Mouse (Mus musculus) lung, postnatal 10 days (tissue): ENCODE data around the gene Auts2.
A peak's percentile ranks its signal among the peaks of the same experiment; 100 is the strongest.

Experiments used
- DNase-seq: peaks from one replicate; pipeline ENCODE4 v3.0.0; 2021

Gene Auts2

DNA sequence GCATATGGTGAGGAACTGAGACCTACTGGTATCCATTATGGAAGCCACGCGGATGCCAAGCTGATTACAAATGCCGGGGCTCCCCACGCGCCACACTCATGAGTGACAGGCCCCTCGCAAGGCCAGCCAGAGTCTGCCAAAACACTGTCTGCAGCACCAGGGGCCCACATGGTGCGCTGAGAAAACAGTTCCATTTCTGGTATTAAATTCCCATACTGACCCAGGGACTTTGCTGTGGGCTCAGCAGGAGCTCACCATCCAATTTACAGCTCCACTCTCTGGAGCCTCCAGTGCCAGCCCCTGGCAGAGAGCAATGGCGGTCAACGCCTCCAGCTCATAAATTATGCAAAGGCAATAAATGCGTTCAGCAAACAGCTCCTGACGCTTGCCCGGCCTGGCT is 767.9 kb downstream of the Auts2 start:
- no peak for DNase-seq

DNA sequence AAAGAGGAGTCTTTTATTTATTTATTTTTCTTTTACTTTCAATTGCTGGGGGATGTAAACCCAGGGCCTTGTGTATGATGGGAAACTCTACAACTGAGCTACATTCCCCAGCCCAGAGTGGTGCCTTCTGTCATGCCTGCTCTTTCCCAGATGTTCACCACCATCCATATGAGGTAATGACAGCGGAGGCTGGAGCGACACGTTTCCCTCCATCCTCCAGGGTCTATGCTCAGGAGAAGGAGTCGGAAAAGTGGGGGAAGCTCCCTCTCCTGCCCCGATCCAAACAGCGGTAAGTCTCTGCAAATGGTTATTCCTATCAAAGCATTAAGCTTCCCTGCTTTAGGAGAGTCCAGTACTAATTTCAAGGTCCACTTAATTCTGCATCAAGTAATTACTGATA is 768.4 kb downstream of the Auts2 start:
- DNase-seq: no peak

DNA sequence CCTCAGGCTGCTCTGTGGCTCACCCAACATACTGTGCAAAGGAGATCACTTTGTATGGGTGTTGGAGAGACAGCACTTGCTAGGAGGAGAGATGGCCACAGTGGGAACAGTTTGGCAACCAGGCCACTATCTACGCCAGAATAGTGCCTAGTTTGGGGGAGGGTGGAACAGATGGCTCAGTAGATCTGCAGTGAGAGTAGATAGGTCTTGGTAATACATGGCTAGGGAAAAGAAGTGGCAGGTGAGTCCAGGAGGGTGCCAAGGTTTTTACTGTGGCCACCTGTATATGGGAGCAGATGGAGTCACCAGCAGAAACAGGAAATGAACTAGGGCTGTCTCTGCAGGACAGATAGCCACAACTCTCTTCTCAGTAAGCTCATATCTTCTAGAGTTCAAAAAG is 770.5 kb downstream of the Auts2 start:
- DNase-seq: no peak

DNA sequence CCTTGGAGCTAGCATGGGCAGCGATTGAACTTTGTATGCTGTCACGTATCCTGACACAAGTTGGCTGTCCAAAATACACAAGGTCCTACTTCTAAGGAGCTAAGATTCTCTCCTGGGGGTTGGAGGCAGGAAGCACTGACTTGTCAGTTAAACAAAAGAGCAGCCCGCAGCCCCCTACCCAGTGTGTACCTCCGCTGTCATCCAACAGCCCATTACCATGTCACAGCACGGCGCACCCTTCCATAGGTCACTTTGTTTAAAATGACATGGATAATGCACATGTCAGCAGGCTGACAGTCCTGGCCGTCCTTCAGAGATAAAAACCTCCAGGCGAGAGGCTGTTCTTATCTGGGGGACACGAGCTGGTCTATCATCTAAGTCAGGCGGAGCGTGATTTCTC is 773.9 kb downstream of the Auts2 start:
- DNase-seq: no peak

DNA sequence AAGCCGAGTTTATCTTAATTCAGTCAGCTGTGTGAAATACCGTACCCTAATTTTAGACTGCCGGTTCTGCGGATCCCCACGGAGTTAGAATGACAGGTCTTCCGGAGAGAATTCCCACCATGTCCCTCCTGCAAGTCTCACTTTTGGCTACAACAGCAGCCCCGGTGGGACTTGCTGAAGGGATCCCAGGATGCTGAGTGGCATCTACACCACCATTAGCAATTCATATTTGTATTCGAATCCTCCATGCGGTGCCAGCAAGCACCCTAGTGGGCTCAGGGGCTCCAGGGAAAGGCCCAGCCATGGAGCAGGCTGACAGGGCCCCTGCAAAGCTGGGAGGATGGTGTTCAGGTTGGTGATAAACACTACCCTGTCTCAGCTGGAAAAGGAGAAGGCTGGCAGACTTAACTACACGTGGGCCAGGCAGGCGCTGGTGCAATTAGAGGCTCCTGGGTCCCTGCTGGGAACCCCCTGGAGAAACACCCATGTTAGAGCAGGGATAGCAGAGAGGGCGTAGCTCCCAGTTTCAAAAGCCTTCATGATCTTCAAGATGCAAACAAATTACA is 775.4 kb downstream of the Auts2 start:
- no peak for DNase-seq

DNA sequence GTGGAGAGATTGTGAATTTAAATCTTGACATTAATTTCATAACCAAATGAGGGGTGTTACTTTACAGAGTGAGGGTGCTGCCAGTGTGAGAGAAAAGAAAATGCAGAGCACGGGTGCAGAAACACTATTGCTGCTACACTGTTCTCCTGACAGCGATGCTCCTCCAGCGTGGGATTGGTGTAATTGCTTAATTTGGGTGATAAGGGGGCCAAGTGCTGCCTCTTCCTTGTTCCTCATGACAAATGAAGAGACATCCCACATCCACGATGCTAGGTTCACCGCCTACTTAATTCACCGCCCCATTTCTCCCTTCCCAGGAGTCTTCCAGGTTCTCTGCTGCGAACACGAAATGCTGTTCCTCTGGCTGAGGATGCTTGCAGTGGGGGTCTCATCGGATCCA is 776.0 kb downstream of the Auts2 start:
- no peak for DNase-seq

DNA sequence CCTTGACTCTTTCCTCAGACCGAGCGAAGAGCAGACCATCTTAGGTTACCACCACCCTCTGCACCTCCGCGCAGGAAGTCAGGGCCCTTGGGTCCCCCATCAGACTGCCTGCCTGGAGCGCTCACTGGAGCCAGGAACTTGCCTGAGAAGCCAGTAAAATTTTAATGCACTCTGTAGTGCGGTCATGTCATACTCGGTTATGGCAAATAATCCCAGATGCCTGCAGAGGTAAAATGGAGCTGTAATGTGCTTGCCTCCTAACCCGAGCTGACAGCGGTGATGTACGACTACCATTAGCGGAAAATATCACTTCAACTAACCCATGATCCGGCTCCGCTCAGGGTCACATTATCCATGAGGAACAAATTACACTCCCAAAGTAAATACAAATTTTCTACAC is 783.7 kb downstream of the Auts2 start:
- DNase-seq: no peak

DNA sequence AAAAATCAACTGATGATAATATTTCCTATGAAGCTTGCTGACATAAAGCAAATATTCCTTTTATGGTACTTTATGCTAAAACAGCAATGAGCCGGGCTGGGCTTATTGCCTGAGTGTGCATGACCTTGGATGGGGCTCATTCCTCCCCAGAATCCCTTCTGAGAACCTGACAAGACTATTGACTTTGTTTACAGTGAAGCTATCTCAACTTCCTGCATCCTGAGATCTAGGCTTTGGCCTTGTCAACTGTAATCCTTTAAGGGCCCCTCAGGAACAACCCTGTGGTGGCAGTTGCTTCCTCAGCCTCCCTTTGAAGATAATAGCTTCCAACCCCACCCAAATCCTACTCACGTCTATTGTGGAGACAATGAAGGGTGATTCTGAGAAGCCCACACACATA is 792.8 kb downstream of the Auts2 start:
- no peak for DNase-seq

DNA sequence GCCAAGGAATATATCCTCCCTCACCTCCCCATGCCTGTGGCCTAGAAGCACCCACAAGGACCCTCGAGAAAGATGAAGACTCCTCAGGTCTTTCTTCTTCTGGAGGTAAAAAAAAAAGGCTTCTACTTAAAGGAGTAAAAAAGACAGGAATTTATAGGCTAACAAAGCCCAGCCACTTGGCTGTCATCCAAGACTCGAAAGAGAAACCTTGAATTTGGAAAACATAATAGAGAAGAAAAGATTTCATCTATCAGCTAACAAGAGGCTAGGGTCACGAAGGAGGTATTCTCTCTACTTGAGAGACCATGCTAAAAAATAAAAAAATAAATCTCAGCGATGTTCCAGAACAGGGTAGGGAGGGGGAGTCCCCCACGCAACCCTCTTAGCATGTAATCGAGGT is 793.9 kb downstream of the Auts2 start:
- peak; percentile 17 for DNase-seq

DNA sequence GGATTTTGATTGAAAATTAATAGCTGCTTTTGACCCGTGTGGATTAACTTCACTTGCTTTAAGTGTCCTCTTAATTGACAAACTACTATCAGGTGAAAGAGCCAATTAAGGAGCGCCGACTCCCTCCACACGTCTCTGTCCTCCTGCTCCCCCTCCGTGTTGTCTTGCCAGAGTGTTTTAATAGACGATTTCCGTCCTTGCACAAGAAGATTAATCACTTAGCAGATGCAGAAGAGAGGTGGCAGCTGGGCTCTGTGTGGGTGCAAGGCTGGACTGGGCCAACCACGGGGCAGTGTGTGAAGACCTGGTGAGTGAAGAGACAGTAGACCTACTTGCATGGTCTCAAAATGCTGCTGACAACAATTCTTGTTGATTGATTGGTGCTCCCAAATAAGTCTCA is 800.1 kb downstream of the Auts2 start:
- DNase-seq: no peak

DNA sequence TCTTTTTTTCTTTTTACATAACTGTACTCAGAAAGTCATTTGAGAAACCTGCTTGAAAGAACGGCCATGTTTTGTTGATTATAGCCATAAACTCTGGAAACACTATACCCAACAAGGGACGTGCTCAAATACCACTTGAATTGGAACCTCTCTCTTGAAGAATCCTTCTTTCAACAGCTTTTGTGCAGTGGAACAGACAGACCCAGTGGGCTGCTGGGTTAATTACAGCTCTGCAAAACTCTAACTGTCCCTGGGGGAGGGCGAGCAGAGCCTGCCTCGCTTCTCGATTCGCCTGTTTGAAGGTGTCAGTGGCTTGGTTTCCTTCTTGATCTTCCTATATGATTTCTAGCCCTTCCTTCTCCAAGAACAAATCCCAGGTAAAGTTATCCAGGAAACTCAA is 805.7 kb downstream of the Auts2 start:
- no peak for DNase-seq

DNA sequence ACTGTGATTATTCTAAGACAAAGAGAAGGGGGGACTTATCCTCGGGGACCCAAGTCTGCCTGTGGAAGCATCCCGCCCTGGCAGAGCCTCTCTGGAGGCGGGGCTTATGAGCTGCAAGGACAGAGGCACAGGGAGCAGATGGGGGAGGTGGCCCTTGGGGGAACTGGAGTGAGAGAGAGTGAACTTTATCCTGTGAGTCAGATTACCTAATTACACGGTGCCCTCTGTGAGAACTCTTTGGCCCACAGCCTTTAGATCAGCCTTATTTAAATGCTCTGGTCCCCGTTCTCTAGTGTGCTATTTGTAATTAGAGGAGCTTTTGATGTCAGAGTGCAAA is 809.9 kb downstream of the Auts2 start:
- DNase-seq: peak; percentile 20

DNA sequence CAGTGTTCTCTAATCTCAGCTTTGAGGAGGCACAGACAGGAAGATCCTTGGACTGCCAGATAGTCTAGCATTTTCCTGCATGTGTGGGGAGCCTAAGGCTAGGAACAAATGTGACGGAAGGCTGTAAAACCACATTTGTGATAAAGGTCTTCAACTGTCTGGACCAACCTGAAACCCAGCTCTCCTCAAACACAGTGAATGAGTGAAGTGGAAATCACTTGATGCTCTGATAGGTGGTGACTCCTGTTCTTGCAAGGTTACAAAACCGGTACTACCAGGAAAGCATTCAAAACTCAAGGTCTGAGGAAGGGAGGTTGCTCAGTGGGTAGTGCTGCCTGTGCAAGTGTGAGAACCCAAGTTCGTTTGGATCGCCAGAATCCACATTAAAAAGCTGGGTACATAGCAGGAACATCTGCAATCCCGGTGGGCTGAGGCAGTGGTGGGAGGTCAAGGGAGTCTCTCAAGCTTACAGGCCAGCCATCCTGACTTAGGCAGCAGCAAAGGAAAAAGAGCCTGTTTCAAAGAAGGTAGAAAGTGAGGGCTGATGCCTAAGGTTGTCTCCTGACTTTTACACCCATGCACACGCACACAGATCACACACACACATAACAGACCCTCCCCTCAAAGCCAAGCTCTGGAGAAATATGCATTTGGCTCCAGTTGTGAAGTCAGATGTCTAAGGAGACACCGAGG is 810.4 kb downstream of the Auts2 start:
- DNase-seq: no peak

DNA sequence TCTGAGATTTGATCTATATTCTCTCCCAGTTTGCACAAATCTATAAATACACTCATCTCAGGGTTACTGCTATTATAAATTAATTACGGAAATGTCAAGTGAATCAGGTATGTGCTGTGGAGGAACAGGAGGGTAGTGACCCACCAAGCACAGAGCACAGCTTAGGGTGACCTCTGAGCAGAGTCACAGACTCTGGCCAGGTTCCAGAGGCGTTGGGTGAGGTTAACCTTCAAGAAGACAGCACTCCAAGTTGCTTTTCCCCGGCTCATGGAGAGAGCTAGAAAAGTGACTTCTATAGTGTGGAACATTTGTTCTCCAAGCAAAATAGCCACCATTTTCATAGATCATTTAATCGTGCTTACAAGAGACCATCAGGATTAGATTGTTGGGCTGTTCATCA is 813.7 kb downstream of the Auts2 start:
- no peak for DNase-seq

DNA sequence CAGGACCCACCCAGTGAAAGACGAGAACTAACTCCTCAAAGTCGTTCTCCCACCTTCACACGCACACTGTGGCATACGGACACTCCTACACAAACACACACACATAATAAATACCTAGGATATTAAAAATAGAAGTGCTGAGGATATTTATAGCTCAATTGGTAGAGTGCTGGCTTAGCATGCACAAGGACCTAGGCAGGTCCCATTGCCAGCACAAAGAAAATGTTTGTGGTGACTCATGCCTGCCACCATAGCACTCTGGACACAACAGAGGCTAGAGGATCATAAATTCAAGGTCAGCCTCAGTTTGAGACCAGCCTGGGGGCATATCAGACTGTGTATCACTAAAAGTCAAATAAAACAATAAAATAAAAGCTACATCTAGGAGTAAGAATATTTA is 815.2 kb downstream of the Auts2 start:
- no peak for DNase-seq

DNA sequence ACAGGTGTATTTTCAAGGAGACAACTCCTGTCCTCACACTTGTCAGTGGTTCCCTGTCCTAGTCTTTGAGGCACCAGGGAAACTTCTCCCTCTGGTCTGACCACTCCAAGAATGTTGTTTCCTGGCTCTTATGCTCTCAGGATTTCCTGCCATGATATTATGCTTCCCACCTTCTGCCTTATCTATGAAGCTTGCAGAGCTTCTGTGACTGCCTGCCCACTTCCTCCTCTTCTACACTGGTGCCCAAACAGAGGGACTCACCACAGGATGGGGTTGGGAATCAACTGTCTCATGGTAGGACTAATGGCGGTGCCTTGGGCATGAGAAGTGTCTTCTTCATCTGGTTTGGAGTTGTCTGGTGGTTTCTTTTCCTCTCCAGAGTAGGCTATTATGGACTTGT is 818.6 kb downstream of the Auts2 start:
- no peak for DNase-seq

DNA sequence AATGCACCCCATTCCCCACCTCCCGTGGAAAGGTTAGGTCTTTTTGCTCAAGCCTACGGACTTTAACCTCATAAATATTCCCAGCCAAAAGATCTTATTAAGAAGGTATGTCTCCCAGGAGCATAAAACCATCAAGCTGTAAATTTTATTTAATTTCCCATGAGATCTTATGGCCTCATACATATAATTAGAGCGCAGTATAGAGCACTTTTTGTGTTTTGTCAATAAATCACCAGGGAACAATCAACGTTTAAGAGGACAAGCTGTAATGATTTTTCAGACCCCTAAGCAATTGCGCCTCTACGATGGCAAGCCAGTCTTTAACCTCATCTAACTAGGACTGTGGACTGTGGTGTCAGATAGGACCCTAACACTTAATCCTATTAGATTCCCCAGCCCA is 820.4 kb downstream of the Auts2 start:
- DNase-seq: no peak

DNA sequence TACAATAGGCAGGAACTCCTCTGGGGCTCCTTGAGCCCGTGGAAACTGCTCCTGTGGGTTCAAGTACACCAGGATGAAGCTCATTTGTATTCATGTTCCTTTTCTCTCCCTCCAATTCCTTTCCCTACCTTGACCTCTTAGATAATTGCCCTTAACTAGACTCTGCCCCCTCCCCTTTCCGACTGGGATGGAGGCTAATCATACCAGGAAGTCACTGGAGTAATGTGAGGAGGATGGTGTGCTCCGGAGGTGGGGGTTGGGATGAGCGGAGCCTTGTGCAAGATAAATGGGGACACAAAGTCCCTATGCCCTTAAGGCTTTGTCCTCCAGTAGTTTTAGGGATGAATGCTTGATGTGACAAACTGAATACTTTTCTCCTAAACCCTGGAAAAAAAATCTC is 820.8 kb downstream of the Auts2 start:
- DNase-seq: no peak

DNA sequence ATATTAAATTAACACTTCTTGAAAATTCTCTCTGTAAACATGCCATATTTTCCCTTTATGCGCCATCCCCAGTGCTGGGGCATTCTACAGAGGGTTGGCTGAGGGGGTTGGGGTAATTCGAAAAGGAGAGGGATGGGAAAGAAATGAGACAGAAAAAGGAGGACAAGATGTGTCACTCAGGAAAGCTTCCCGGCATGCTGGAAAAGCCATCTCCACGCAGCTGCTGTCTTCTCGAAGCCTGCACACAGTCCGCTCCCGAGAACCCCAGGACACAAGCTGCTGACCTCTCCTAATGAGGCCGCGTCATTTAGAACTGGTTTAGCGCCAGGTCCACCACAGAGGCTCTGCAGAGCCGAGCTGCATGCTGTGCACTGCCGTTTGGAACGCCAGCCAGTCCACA is 825.1 kb downstream of the Auts2 start:
- DNase-seq: peak; percentile 50

DNA sequence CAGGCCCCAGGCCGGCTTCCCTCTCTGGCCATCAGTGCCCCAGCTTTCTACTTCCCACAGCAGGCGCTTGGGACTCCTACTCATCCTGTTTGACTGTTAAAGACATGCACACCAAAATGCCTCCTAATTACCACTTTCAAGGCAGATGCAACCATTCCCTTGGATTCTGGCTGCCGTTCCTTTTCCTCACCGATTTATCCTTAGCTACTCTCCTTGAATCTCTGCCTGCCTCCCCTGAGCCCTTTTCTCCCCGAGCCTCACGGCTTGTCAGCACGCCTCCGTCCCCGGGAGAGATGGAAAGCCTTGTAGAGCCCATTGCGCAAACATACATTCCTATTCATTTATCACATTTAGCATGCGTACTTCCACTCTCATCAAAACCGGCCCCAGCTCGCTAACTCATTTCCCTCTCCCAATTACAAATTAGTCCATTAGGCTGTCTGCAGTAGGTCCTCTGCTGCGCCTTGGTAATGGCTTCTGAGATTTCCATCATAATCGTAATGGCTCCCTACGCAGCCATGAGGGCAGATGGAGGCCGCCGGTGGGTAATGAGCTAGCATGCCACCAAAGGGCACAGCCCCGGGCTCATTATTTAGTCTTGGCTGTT is 825.7 kb downstream of the Auts2 start:
- no peak for DNase-seq

DNA sequence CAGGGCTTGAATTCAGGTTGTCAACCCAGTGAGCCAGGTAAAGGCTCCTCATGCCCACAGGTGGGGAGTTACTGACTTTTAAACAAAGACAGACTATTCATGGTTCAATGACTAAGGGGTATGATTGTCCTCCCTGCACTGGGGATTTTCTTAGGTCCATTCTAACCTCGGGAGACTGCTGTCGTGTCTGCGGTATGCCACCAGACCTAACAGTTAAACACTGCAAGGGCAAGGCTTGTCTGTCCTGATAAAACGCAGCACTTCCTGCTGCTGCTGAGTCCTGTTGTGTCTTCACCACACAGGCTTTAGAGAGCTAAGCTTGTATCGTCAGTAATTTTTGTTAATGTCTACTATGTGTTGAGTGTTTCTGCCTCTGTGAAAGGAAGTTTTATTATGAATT is 828.2 kb downstream of the Auts2 start:
- DNase-seq: no peak

DNA sequence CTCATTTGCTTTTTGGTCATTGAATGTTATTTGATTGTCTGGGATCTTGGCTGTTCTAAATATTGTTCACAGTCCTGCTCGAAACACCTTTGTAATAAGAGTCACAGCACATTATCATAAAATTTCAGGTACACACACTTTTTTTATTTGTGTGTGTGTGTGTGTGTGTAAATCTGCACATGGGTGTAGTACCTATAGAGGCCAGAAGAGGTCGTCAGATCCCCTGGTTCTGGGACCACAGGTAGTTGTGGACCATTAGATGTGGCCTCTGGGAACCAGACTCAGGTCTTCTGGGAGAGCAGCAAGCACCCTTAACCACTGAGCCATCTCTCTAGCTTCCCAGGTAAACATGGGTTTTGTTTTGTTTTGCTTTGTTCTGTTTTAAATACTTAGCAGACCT is 830.7 kb downstream of the Auts2 start:
- DNase-seq: no peak

DNA sequence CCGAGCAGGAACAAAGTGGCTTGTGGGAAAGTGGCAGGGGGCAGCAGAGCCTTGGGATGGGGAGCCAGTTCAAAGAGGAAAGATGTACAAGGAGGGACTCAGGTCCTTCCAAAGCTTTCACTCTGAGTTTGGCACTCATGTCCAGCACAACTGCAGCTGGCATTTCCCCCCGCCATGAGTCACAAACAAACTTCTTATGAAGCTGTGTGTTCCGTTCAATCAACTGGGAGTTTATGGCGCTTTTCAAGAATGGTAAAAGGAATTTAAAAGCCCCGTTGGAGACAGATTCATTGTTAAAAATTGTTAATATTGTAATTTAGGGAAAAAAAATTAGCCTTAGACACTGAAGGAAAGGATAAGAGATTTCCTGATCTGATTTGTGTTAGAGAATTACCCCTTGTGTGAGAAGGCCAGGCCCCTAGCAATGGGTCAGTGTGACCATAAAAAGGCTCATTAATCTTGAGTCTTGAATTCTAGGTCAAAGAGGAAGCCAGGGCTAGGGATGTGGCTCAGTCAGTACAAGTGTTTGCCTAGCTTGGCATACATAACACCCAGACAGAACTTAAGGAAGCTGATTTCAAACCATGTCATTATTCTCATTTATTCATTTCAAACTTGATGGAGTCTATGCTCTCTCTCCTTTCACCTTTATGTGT is 831.5 kb downstream of the Auts2 start:
- DNase-seq: peak; percentile 58

DNA sequence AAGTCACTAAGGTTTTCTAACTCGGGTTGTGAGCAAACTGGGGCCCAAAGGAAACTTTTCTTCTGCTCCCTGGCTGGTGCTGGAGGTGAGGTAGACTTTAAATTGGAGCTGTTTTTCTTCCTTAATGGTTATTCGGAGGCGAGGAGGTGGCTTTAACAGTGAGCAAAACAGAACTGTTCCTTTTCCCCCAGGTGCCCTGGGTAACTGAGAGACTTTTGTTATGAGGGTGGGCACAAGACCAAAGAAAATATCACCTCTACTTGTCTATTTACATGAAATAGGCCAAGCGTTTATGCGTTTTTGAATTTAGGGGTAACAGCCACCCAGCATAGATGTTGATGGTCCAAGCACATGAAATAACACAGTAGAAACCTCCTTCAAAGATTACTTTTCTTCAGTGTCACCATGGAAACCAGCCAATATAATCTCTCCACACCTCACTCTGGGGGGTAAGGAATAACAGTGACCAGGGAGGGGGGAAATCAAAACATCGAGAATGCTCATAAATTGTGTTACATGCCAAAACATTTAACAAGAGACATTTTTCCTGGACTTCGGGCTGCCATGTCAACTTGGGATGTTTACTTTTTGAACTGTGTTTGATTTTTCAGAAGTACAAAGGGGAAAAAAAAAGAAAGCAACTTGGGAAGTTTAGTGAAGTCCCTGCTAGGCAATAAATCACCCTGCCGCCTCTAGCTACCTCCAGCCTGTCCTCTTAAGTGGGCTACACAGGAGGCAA is 832.2 kb downstream of the Auts2 start:
- DNase-seq: peak; percentile 36
